Mouse (Mus musculus) frontal cortex, adult 2 months (tissue): ENCODE data around the gene Ankmy2. TPM values are rescaled to one million over a fixed set of nuclear protein-coding genes. Genes with fewer than 3 reads are reported as not detected.
A peak's percentile ranks its signal among the peaks of the same experiment; 100 is the strongest.
"Not testable (repeated sequence)": the region's sequence is repeated elsewhere in the genome, so short reads cannot be mapped to it uniquely, and the experiment has no call there.

ENCODE experiments used
- DNase-seq, 2 experiments: peaks; one replicate each; pipeline ENCODE4 v3.0.0; 2022; ENCODE audit warnings: low spot score in 1 of 2; ENCODE audit errors: extremely low spot score in 1 of 2
- polyA plus RNA-seq: library from polyadenylated mRNA; depleted of rRNA; stranded (reverse); fragments of >200 nt; gene quantifications from 2 replicates; pipeline ENCODE4 v1.2.3, GENCODE M21; 2012

Ankmy2 gene
- polyA plus RNA-seq, 1 experiment = 43.4 TPM

- no peak for DNase-seq
Measured at GRCm38 (mm10) chr12:36157304-36157637, 357 bp downstream of the Ankmy2 start.

GRCm38 (mm10) chr12:36157638-36158308 is 859 bp downstream of the Ankmy2 start, which contains the start of gene Bzw2:
Bzw2 (minus strand) TSS chr12:36158080.
- peak in 1 of 2 experiments; percentile 55 for DNase-seq

- DNase-seq = no peak
Measured at GRCm38 (mm10) chr12:36164126-36164791, 7.3 kb downstream of the Ankmy2 start.

- no peak for DNase-seq
Measured at GRCm38 (mm10) chr12:36165299-36165698, 8.4 kb downstream of the Ankmy2 start.

DNA sequence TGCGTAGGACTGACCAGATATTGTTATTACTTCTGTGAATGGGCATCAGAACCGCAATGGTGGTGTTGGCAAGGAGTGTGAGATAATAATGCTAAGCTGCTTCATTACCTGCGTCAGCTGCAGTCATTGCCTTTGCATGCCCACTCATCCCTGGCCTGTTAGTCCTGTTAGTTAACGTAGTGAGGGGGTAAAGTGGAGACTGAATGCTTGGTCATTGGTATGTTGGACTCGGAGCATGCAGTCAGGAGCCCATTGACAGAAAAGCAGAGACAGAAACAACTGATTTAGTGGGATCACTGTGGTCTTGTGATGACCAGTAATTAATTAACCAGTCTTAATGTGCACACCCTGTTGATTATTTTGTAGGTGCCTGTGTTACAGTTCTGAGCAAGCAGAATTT is 20.3 kb downstream of the Ankmy2 start:
- DNase-seq = no peak

GRCm38 (mm10) chr12:36182570-36182969 is 25.7 kb downstream of the Ankmy2 start:
- no peak for DNase-seq

- DNase-seq = no peak
Measured at GRCm38 (mm10) chr12:36187081-36187480, 30.2 kb downstream of the Ankmy2 start.

DNA sequence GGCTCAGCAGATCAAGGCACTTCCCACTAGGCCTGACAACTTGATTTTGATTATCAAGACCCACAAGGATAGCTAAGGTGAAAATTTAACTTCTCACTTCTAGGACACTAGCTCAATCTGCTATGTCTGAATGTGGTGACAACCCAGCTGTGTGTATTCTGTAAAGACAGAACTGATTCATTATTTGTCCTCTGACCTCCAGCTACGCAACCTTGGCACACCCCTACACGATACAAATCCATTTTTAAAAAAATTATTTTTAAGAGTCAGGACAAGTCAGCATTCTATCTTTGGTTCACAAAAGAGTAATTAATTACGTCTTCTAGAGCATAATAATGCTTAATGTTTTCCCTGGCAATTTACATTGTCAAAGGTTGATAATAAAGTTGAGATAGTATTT is 32.7 kb downstream of the Ankmy2 start:
- DNase-seq = no peak

GRCm38 (mm10) chr12:36190343-36190742 is 33.4 kb downstream of the Ankmy2 start:
- no peak for DNase-seq

DNA sequence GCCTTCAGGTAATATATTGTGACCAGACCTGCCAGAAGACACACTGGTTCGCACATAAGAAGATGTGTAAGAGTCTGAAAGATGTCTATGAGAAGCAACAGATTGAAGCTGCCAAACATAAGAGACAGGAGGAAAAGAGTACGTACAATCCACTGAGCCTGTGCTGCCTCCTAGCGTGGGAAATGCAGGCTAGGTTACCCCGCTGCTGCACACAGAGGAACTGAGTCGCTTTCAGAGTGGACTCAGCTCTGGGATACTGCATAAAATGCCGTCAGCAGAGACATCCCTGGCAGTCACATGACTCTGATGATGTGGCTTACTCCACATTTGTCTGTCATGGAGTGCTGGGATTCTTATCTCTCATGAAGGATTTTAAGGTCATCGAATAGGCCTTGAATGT is 38.1 kb downstream of the Ankmy2 start:
- DNase-seq = no peak

GRCm38 (mm10) chr12:36205579-36206119 is 48.7 kb downstream of the Ankmy2 start:
- not testable (repeated sequence) for DNase-seq

- DNase-seq = peak in 1 of 2 experiments; percentile 54
Measured at GRCm38 (mm10) chr12:36207072-36207799, 50.3 kb downstream of the Ankmy2 start.

- no peak for DNase-seq
Measured at GRCm38 (mm10) chr12:36207800-36208148, 50.9 kb downstream of the Ankmy2 start.

GRCm38 (mm10) chr12:36208456-36208855 is 51.5 kb downstream of the Ankmy2 start:
- DNase-seq = peak; percentile 17 to 40

- DNase-seq = no peak
Measured at GRCm38 (mm10) chr12:36210096-36210495, 53.2 kb downstream of the Ankmy2 start.

GRCm38 (mm10) chr12:36214389-36215148 is 57.7 kb downstream of the Ankmy2 start:
- DNase-seq = no peak

DNA sequence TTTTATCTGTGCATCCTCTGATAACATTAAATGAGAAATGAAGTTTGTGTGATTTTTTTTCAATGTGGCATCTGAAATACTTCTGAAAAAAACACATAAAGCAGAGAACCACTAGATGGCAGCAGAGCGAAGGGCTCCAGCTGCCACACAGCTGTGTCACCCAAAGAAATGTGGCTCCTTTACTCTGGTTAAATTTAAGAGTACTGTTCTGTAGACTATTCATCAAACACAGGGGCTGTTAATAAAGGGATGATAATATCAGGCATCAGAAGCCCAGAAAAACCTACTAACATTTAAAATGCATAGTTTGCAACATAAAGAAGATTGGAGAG is 58.2 kb downstream of the Ankmy2 start:
- DNase-seq = peak in 1 of 2 experiments; percentile 72

- DNase-seq = no peak
Measured at GRCm38 (mm10) chr12:36216230-36216629, 59.3 kb downstream of the Ankmy2 start.

GRCm38 (mm10) chr12:36216905-36217304 is 60.0 kb downstream of the Ankmy2 start:
- DNase-seq = no peak

DNA sequence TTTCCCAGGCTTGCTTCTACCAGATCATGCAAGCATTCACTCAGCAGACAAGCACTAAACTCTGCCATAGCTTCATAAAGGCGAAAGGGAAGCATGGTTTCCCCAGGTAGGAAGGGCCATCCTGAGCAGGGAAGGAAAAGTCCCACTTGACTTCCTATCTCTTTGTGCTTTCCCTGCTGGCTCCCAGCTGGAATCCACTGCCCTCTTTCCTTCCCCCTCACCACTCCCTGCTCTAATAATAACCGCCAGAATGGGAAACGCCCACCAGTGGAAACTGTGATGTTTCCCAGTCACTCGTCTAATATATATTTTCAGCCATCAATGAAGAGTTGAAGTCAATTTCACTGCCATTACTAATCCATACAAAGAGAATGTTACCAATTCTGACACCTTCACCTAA is 67.5 kb downstream of the Ankmy2 start:
- no peak for DNase-seq

DNA sequence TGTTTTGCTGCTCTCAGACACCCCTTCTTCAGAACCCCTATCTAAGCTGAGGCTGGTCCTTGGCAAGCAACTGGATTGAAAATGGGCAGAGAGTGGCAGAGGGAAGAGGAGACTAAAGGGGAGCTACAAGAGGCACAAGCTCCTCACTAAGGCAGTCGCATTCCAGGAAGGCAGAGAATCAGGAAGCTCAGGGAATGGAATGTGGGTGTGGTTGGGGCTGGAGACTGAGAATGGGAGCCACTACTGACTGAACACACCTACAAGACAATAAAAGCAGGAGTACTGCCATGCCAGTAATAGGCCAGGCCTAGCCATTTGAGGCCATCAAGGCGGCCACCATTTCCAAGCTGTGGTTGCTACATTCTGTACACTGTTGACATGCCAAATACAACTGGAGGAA is 74.5 kb downstream of the Ankmy2 start:
- DNase-seq = no peak
